Mouse (Mus musculus) bone marrow macrophage, adult 2 months (primary cell): ENCODE measurements around the gene Reep1.

Experiments used
- CTCF ChIP-seq: IDR thresholded peaks from 2 replicates; pipeline ENCODE4 v1.5.1; 2012; ENCODE audit warnings: low read depth, mild to moderate bottlenecking, low read length, moderate library complexity
- POLR2A ChIP-seq: IDR thresholded peaks from 2 replicates; pipeline ENCODE4 v1.6.1; 2012; ENCODE audit warnings: mild to moderate bottlenecking, low read depth, low read length, borderline replicate concordance

DNA sequence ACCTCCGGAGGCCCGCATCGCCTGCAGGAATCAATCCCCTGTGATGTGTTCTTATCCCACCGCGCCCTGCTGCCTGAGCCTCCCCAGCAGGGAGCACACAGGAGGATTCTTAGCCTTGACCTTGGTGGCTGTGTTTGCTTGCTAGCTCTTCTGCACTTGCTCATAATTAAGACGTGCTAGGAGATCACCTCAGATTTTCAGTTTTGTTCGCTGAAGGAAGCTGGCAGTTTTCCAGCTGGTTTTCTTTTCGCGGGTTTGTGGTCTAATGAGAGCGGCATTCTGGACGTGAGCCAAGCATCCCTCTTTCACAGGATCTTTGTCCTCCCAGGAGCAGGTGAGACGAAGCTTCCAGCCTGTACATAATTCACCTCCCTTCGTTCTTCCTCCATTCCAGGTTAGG lies 33.6 kb downstream of the Reep1 start:
- TF ChIP-seq POLR2A: no peak
- no peak for TF ChIP-seq CTCF
